Mouse (Mus musculus): ENCODE measurements around the gene Pou3f1.

Gene Pou3f1

GRCm38 (mm10) chr4:124708518-124709477 lies 52.2 kb downstream of the Pou3f1 start:
- in situ Hi-C loops (cut with MboI, MseI): loop anchor here (10.0 kb wide), 1 partner anchor 1154 kb away; no protein-coding TSS in a partner anchor

- in situ Hi-C loops (cut with MboI, MseI): loop anchor here (5.0 to 10.0 kb wide), 3 partner anchors 52 to 1155 kb away; no protein-coding TSS in a partner anchor
These were observed 53.4 kb downstream of the Pou3f1 start for GRCm38 (mm10) chr4:124709961-124710446.

Data from T-helper 2 cell (primary cell).